Mouse (Mus musculus) natural killer cell, adult 2 months (primary cell): Measurements from ENCODE around the gene B3galt5.

Experiments used
- DNase-seq, 2 experiments: peaks; one replicate each; pipeline ENCODE4 v3.0.0; 2022; ENCODE audit warnings: low spot score in 2 of 2

The B3galt5 gene

DNA sequence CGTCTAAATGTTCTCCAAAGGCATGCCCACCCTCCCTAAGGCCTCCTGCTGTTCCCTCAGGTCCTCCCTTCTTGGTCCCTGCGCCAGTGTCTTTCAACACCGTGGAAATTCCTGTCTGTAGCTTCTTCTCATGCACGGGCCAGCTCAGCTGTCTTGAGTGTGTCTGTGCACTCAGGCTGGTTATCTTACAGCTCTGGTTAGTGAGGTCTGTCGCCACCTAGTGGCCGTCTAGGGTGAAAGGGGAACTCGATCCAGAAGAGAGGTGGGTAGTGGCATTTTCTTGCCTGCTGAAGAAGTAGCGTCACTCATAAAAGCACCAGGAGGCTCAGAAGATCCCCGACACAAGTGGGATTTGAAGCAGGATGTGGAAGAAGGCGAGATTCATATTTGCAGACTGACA is 109.5 kb downstream of the B3galt5 start:
- DNase-seq = peak; percentile 66 to 80

DNA sequence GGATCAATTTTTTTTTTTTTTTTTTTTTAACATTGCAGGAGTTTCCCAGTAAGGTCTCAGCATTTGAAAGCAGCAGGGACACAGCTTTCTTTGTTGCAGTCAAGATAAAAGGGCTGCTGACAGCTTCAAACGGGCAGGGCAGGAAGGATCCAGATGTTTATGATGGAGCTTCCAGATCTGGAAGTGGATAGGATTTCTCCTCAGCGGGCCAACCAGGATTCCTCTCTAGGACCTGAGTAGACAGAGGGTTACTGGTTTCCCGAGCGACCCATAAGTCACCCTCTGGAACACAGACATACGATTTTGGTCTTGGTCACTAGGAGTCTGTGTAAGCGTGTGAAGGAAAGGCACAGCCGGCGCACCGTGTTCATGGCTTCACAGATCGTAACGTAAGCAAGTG is 112.5 kb downstream of the B3galt5 start:
- DNase-seq = no peak

DNA sequence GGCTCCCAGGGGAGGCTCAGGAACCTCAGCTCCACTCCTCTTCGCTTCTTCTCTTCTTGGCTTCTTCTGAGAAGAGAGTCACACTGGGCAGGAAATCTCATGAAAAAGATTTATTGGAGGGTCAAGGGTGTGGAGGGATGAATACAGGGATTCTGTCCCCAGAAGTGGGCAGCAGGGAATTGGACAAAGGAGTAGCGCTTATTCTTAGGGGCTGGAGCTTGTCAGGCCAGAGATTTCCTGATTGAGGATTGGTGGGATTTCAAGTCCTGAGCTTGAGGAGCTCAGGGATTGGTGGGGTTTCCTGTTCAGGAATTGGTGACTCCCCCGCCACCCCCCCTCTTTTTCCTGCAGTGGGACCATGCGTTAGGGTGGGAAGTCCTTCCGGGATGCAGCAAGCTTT is 113.2 kb downstream of the B3galt5 start:
- no peak for DNase-seq

DNA sequence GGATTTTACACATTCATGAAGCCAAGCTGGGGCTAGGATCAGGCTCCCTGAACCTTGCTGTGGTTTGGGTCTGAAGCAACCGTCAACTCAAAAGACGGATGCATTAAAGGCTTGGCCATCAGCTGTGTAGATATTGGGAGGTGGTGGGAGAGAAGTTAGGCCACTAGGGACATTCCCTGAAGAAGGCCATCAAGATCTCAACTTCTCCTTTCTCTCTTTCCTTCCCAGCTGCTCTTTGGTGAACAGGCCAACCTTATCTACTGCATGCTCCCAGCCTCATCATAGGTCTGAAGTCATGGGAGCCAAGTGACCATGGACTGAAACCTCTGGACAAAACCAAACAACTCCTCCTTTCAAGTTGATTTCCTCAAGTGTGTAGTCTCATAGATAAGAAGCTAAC is 115.9 kb downstream of the B3galt5 start:
- DNase-seq = no peak

DNA sequence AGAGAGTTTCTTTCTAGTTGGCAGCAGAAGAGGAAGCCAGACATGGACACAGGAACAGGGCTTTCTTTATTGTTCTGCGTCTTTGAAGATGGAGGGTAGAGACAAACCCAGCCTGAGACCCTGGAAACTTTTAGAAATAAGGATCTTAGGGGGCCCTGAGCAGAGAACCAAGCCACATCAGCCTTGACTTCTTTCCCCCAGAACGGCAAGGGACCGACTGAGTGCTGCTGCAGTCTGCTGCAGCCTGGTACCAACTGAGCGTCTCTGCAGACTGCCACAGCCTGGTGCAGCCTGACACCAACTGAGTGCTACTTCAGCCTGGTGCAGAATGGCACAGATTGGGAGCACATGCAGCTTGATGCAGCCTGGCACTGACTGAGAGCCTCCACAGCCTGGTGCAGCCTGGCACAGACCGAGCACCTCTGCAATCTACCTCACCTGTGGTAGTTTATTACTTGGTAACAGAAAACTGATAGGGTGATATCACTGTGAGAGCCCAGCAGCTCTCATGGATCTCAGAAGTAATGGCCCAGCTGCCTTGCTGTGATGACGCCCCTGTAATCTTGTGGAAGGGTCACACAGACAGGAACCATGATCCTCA is 117.8 kb downstream of the B3galt5 start:
- no peak for DNase-seq

DNA sequence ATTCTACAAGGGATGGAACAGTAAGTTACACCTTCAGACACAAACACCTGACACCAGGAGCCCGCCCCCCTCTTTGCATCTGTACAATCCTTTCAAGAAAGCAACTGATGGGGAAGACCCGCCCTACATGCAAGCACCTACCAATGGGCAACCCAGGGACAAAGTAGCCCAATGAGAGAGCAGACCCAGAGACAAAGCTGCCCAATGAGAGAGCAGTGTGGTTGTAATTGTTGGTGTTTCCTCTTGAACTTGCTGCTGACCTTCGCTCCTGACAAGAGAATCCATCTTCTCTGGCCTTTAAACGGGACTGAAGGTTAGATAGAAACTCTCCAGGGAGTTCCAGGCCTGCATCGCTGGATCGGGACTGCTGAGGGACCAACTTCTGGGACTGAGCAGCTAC is 118.4 kb downstream of the B3galt5 start:
- no peak for DNase-seq

DNA sequence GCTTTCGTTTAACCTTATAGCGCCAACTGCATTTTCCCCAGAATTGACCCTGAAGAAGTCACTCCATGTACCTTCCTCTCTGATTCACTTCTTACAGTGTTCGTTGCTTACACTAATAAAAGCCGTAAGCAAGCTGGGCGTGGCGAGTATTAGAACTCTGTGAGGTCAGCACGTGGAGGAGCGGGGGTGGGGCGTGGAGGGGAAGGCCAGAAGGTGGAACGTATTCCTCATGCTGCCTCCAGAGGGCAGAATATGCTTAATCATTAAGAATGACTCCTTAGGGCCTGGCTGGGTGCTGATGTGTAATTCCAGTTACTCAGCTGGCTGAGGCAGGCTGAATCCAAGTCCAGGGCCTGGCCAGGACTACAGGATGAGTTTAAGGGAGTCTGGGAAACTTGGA is 122.3 kb downstream of the B3galt5 start:
- DNase-seq = peak; percentile 72 to 73

DNA sequence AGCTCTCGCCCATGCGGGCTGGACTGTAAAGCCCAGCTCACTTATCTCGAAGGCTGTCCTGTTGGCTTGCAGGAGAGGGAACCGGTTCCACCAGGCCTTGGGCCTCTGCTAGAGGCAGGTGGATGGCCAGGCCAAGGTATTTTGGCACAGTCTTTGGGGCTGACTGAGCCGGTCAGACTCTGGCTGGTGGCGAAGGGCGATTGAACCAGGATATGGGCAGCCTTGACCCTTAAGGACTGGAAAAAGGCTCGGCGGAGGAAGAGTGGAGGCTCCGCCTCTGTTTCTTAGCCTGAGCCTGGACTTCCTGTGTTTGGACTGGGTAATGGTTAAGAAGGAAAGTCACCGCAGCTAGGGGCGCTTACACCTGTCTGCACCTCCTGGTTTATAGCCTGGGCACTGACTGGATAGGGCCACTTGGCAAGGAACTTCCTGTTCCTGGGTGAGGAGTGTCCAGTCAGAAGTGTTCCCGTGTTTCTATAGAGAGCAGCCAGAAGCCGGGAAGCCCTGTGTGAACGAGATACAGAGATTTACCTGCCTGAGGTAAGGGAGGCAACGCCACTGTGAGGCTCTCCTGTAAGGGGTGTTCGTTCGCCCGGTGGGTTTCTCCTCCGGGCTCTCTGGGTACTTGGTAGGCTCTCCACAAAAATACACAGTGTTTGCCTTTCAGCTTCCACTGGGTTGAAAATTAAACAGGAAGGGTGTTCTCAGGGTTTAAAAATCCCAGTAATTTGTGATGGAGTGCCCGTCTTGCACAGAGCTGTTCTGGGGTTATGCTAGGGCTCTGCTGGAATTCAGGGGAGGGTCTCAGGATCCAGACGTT is 125.9 kb downstream of the B3galt5 start:
- DNase-seq = no peak

DNA sequence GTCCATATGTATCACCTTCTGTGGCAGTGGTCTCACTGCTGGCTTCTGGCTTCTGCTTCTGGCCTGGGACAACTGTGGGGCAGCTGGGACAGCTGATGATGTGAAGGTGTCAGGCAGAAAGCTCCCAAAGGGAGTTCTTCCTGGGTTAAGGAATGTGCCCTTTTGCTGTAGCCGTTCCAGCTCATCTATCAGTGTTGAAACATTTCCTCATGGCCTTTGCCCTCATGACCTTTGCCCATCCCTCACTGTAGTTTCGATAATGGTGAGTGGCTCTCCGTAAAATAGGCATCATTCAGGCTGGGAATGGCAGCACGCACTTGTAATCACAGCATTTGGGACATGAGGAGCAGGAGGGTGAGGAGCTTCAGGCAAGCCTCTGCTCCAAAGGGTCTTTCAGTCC is 127.3 kb downstream of the B3galt5 start:
- no peak for DNase-seq

DNA sequence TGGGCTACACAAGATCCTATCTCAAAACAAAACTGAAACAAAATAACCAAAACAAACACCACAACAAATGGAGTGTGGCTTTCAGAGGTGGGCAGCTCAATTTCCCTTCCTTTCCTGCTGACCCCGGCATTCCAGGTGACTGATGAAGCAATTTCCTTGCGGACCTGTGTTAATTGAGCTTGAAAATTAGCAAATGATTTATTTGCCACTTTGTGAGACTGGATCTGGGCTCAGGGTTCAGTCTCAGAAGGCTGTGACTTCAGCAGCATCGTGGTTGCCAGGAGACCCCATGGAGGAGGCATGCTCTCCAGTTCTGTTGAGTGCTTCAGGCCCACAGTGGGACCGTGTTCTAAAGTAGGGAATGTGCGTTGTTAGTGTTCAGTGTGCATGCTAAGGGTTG is 127.7 kb downstream of the B3galt5 start:
- DNase-seq = no peak

DNA sequence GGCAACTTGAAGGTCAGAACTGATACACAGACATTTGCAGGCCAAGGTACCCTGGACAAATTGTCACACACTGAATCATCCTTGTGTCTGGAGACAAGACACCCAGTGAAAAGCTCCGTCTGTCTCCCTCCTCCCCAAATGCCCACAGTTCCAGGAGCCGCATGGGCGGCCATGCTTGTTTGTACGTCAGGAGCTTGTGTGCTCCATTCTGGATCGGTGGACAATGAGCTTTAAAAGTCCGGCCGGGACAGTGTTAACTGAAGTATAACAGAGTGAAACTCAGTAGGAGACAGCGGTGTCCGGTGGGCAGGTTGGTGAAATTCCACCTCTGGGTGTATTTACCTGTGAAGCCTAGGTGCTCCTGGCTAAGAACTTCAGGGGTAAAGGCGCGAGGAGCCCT is 129.3 kb downstream of the B3galt5 start:
- no peak for DNase-seq
